In genomic region chr13:98726494-98726893, GRCm38 (mm10) we compare ENCODE assay signal across 9 mouse cellular contexts. TPM values are rescaled to one million over a fixed set of nuclear protein-coding genes. Genes with fewer than 3 reads are reported as not detected.
DNase-seq lines count a peak whose midpoint lies in the region; ATAC-seq lines count a peak whose summit lies in the region.
"Had no signal": no experiment of that assay in that cellular context is flagged by ENCODE, and none has a peak within 500 bp of the region (broad histone marks: within the 10 kb centered on the region; RNA-seq: fewer than 3 reads in every experiment).

No protein-coding gene starts in this region.

- H3K9me3 ChIP-seq in kidney, embryonic 14.5 days (ENCODE audit: control insufficient read depth, low read length), result no peaks in the 10 kb centered on the region
- no peaks in the 10 kb centered on the region for H3K9me3 ChIP-seq in kidney, embryonic 15.5 days (replicated peaks)
- no peaks in the 10 kb centered on the region for H3K9me3 ChIP-seq in embryonic facial prominence, embryonic 14.5 days (ENCODE audit: control insufficient read depth, low read length)

- H3K4me3 ChIP-seq in kidney, embryonic 14.5 days (ENCODE audit: low read length), result no peak overlapping the region
- no peak overlapping the region for H3K4me3 ChIP-seq in kidney, embryonic 15.5 days (replicated peaks)
- H3K4me3 ChIP-seq in embryonic facial prominence, embryonic 14.5 days (ENCODE audit: low read depth, low read length), result no peak overlapping the region

- ATAC-seq in kidney, embryonic 14.5 days (ENCODE audit: low FRiP score, low TSS enrichment), result 0 out of 2 replicates have a peak, but pooled peaks have one; percentile 49
- ATAC-seq in kidney, embryonic 15.5 days (replicated peaks; ENCODE audit: low FRiP score), result no peak
- ATAC-seq in embryonic facial prominence, embryonic 14.5 days (ENCODE audit: low read depth), result no peak

- DNase-seq in 3T3-L1 (ENCODE audit: low read depth, low spot score) (peak; percentile 44), A20 (ENCODE audit: low read depth, low spot score) (peak; percentile 53)
- DNase-seq in embryonic facial prominence, embryonic 14.5 days (ENCODE audit: low spot score), result peak; percentile 61
- DNase-seq in gastrocnemius, postnatal 10 days, result no peak
- no peak for DNase-seq in adrenal gland, postnatal 14 days
- DNase-seq: cerebellum, adult 18-20 months; thymus, adult 18-20 months had no signal

- H3K4me1 ChIP-seq in kidney, embryonic 14.5 days (ENCODE audit: control insufficient read depth, insufficient read depth, low read length), result no peaks in the 10 kb centered on the region
- H3K4me1 ChIP-seq in kidney, embryonic 15.5 days, result no peaks in the 10 kb centered on the region
- H3K4me1 ChIP-seq in embryonic facial prominence, embryonic 14.5 days (ENCODE audit: control insufficient read depth, insufficient read depth, low read length), result no peaks in the 10 kb centered on the region

- H3K4me2 ChIP-seq in kidney, embryonic 14.5 days (replicated peaks; ENCODE audit: low read depth, low read length), result no peak overlapping the region
- no peak overlapping the region for H3K4me2 ChIP-seq in kidney, embryonic 15.5 days
- H3K4me2 ChIP-seq in embryonic facial prominence, embryonic 14.5 days (ENCODE audit: low read depth, low read length), result no peak overlapping the region

- peaks cover 51% of the 10 kb centered on the region for H3K36me3 ChIP-seq in kidney, embryonic 14.5 days (ENCODE audit: control insufficient read depth, insufficient read depth, low read length)
- peaks cover 70% of the 10 kb centered on the region for H3K36me3 ChIP-seq in kidney, embryonic 15.5 days
- peaks cover 72% of the 10 kb centered on the region for H3K36me3 ChIP-seq in embryonic facial prominence, embryonic 14.5 days (ENCODE audit: control insufficient read depth, insufficient read depth, low read length)

- no peak overlapping the region for H3K27ac ChIP-seq in kidney, embryonic 14.5 days (ENCODE audit: low read depth, low read length)
- H3K27ac ChIP-seq in kidney, embryonic 15.5 days, result no peak overlapping the region
- H3K27ac ChIP-seq in embryonic facial prominence, embryonic 14.5 days (replicated peaks; ENCODE audit: low read depth, low read length), result no peak overlapping the region

- H3K27me3 ChIP-seq in kidney, embryonic 14.5 days (ENCODE audit: control insufficient read depth, insufficient read depth, low read length), result no peaks in the 10 kb centered on the region
- no peaks in the 10 kb centered on the region for H3K27me3 ChIP-seq in kidney, embryonic 15.5 days
- no peaks in the 10 kb centered on the region for H3K27me3 ChIP-seq in embryonic facial prominence, embryonic 14.5 days (replicated peaks; ENCODE audit: control insufficient read depth, insufficient read depth, low read length)

- H3K9ac ChIP-seq in kidney, embryonic 14.5 days (ENCODE audit: low read depth, low read length), result no peak overlapping the region
- H3K9ac ChIP-seq in kidney, embryonic 15.5 days, result no peak overlapping the region
- H3K9ac ChIP-seq in embryonic facial prominence, embryonic 14.5 days (ENCODE audit: low read depth, low read length), result no peak overlapping the region

- WGBS in kidney, embryonic 14.5 days, result 62% methylated on average over 4 of the region's 4 CpGs
- WGBS in kidney, embryonic 15.5 days, result 65% methylated on average over 4 of the region's 4 CpGs
- WGBS in embryonic facial prominence, embryonic 14.5 days, result 64% methylated on average over 4 of the region's 4 CpGs

RNA-seq across cellular contexts. Expression of gene Tmem171, which starts 31.9 kb away (rescaled TPM):
- 3.6 and 4.3 TPM in 2 replicates for polyA plus RNA-seq in kidney, embryonic 14.5 days (2014; fragmentation: Nextera tagmentation; extraction: Ambion mirVana)
- polyA plus RNA-seq in kidney, embryonic 15.5 days (2015; fragmentation: Nextera tagmentation; extraction: Ambion mirVana), result 6.5 and 8.0 TPM in 2 replicates
- polyA plus RNA-seq in embryonic facial prominence, embryonic 14.5 days (2014; fragmentation: Nextera tagmentation; extraction: Ambion mirVana), result 0.35 and 0.57 TPM in 2 replicates
- total RNA-seq in gastrocnemius, postnatal 10 days (2021), result under 1 TPM; 0.23 to 0.40 TPM
- 1.2 and 1.5 TPM in 2 replicates for total RNA-seq in adrenal gland, postnatal 14 days (2021)

Comparison
In these comparisons a context has a peak if more than half of its experiments do, and no peak if none do; other contexts are left out.
1. DNase-seq: peak in 3T3-L1 (single experiment), A20 (single experiment) and embryonic facial prominence, embryonic 14.5 days (single experiment); none in gastrocnemius, postnatal 10 days (single experiment) and adrenal gland, postnatal 14 days (single experiment).